Mouse (Mus musculus) liver, embryonic 12.5 days (tissue): ENCODE measurements around the gene Taf5l. TPM values are rescaled to one million over a fixed set of nuclear protein-coding genes. Genes with fewer than 3 reads are reported as not detected.
"Not testable (repeated sequence)": the region's sequence is repeated elsewhere in the genome, so short reads cannot be mapped to it uniquely, and the experiment has no call there.

ENCODE experiments used
- ATAC-seq: fragments of 200-750 bp; cut with Nextera tagmentation; 2 replicates; pipeline ENCODE4 v1.8.0; 2017; ENCODE audit warnings: moderate number of reproducible peaks, mild to moderate bottlenecking, moderate library complexity
- H3K27ac ChIP-seq: fragments of 300-500 bp; sonication (generic); 2 replicates; pipeline ENCODE4 v1.5.1; 2016; ENCODE audit warnings: mild to moderate bottlenecking
- H3K27me3 ChIP-seq: fragments of 300-500 bp; sonication (generic); replicated peaks from 2 replicates; pipeline ENCODE4 v1.6.1; 2016; ENCODE audit warnings: mild to moderate bottlenecking, moderate library complexity
- H3K36me3 ChIP-seq: fragments of 300-500 bp; sonication (generic); 2 replicates; pipeline ENCODE4 v1.6.1; 2016; ENCODE audit warnings: mild to moderate bottlenecking, moderate library complexity
- H3K4me1 ChIP-seq: fragments of 300-500 bp; sonication (generic); 2 replicates; pipeline ENCODE4 v1.6.1; 2016
- H3K4me2 ChIP-seq: fragments of 300-500 bp; sonication (generic); 2 replicates; pipeline ENCODE4 v1.6.1; 2016; ENCODE audit warnings: mild to moderate bottlenecking, moderate library complexity
- H3K4me3 ChIP-seq: fragments of 300-500 bp; sonication (generic); 2 replicates; pipeline ENCODE4 v1.5.1; 2016; ENCODE audit warnings: mild to moderate bottlenecking, moderate library complexity
- H3K9ac ChIP-seq: fragments of 300-500 bp; sonication (generic); 2 replicates; pipeline ENCODE4 v1.6.1; 2016; ENCODE audit warnings: mild to moderate bottlenecking, moderate library complexity
- H3K9me3 ChIP-seq: fragments of 300-500 bp; sonication (generic); replicated peaks from 2 replicates; pipeline ENCODE4 v1.6.1; 2016; ENCODE audit warnings: mild to moderate bottlenecking, moderate library complexity
- WGBS: fragments of 180-500 bp; shearing (Covaris S2); methylation state at CpG from one replicate; pipeline ENCODE4 v1.1.7; 2016; ENCODE audit not compliant: insufficient replicate concordance; 5-methylcytosine and 5-hydroxymethylcytosine counted together
- polyA plus RNA-seq: library from polyadenylated mRNA; unstranded; fragments of >200 nt; fragmentation: Nextera tagmentation; extraction: Ambion mirVana; gene quantifications from 2 replicates; pipeline ENCODE4 v1.2.1, GENCODE M21; 2016

Gene Taf5l
- polyA plus RNA-seq, 1 experiment from 2014 or later, result 47.2 TPM

DNA sequence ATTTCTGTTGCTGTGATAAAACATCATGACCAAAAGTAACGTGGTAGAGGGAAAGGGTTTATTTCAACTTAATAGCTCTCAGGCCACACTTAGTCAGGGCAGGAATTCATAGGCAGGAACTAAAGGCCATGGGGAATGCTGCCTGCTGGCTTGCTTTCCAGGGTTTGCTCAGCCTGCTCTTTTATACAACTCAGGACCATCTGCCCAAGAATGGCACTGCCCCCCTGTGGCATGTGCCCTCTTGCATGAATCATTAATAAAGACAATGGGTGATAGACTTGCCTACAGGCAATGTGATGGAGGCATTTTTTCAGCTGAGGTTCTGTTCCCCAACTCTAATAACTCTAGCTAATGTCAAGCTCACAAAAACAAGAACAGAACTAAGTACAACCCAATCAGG is 21.0 kb upstream of the Taf5l start:
- H3K9me3 ChIP-seq, result no peaks in the 10 kb centered on the region
- peaks cover 92% of the 10 kb centered on the region for H3K36me3 ChIP-seq
- no peaks in the 10 kb centered on the region for H3K27me3 ChIP-seq
- H3K27ac ChIP-seq, result no peak overlapping the region
- peaks cover 7% of the 10 kb centered on the region for H3K4me1 ChIP-seq
- no peak overlapping the region for H3K9ac ChIP-seq
- ATAC-seq, result no peak
- no peak overlapping the region for H3K4me2 ChIP-seq
- WGBS, result 76% methylated on average over 1 of the region's 1 CpGs
- no peak overlapping the region for H3K4me3 ChIP-seq

DNA sequence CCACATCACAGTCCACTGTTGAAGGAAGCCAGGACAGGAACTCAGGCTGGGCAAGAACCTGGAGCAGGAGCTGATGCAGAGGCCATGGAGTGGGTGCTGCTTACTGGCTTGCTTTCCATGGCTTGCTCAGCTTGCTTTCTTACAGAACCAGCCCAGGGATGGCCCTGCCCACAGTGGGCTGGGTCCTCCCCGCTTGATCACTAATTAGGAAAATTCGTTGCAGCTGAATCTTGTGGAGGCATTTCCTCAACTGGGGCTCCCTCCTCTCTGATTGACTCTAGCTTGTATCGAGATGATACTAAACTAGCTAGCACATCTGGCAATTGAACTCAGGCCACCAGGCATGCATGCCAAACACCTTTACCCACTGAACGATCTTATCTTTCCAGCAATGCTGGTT is 18.2 kb upstream of the Taf5l start:
- peaks cover 95% of the 10 kb centered on the region for H3K36me3 ChIP-seq
- H3K27ac ChIP-seq, result no peak overlapping the region
- H3K9me3 ChIP-seq, result no peaks in the 10 kb centered on the region
- H3K4me2 ChIP-seq, result no peak overlapping the region
- 75% methylated on average over 4 of the region's 4 CpGs for WGBS
- H3K9ac ChIP-seq, result no peak overlapping the region
- H3K27me3 ChIP-seq, result no peaks in the 10 kb centered on the region
- no peak for ATAC-seq
- no peak overlapping the region for H3K4me3 ChIP-seq
- no peaks in the 10 kb centered on the region for H3K4me1 ChIP-seq

DNA sequence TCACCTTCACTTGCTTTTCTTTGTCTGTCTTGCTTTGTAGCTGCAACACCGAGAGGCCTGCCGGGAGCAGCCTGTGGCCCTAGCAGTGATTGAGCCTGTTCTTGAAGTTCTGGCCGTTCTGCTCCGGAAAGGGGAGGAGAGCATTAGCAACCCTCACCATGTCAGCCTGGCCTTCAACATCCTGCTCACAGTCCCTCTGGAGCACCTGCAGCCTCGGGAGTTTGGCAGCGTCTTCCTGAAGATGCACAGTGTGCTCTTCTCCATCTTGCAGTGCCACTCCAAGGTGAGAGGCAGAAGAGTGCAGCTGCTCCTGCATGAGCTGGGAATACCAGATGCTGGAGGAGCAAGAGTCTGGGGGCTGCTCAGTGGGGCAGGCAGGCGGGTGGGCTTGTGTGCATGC is 16.9 kb upstream of the Taf5l start:
- Histone ChIP-seq H3K4me2 (no peak overlapping the region), H3K27me3 (no peaks in the 10 kb centered on the region), H3K4me3 (no peak overlapping the region), H3K27ac (no peak overlapping the region), H3K4me1 (no peaks in the 10 kb centered on the region), H3K36me3 (peaks cover 97% of the 10 kb centered on the region), H3K9ac (no peak overlapping the region), H3K9me3 (no peaks in the 10 kb centered on the region)
- WGBS, result 83% methylated on average over 7 of the region's 7 CpGs
- no peak for ATAC-seq

DNA sequence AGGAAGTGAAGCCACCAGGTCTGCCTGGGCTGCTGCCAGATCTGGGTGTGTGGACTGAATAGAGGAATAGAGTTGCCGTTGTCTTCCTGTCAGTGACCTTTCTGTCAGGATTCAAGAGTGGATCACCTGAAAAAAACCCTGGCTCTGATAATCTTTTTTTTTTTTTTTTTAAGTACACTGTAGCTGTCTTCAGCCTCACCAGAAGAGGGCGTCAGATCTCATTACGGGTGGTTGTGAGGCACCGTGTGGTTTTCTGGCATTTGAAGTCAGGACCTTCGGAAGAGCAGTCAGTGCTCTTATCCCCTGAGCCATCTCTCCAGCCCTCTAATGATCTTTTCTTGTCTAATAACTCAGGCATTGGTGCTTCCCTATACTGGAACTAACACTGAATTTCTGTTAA is 12.2 kb upstream of the Taf5l start:
- Histone ChIP-seq H3K4me3 (no peak overlapping the region), H3K9me3 (no peaks in the 10 kb centered on the region), H3K27me3 (no peaks in the 10 kb centered on the region), H3K4me1 (0 out of 2 replicates have a peak, but pooled peaks cover 3% of the 10 kb centered on the region), H3K4me2 (no peak overlapping the region), H3K9ac (no peak overlapping the region), H3K36me3 (peaks cover 94% of the 10 kb centered on the region), H3K27ac (no peak overlapping the region)
- no peak for ATAC-seq
- 65% methylated on average over 5 of the region's 5 CpGs for WGBS

DNA sequence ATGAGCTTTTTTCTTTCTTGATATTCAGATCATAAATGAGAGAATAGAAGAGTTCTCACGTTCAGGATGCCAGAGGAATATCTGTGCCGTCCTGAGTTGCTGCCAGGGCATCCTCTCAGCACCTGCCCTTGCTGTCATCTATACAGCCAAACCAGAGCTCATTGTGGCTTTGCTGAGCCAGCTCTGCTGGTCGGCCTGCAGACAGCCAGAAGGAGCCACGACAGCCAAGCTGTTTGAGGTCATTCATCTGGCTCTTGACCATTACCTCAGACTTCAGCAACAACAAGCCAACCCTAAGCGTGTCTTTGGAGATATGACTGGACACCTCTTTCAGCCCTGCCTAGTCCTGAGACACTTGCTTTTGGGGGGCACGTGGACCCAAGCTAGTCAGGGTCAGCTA is 6.6 kb upstream of the Taf5l start:
- H3K27ac ChIP-seq, result no peak overlapping the region
- no peak overlapping the region for H3K4me2 ChIP-seq
- no peak overlapping the region for H3K9ac ChIP-seq
- no peaks in the 10 kb centered on the region for H3K27me3 ChIP-seq
- WGBS, result 69% methylated on average over 6 of the region's 6 CpGs
- H3K4me3 ChIP-seq, result no peak overlapping the region
- peaks cover 15% of the 10 kb centered on the region for H3K4me1 ChIP-seq
- H3K9me3 ChIP-seq, result no peaks in the 10 kb centered on the region
- H3K36me3 ChIP-seq, result peaks cover 92% of the 10 kb centered on the region
- ATAC-seq, result no peak

DNA sequence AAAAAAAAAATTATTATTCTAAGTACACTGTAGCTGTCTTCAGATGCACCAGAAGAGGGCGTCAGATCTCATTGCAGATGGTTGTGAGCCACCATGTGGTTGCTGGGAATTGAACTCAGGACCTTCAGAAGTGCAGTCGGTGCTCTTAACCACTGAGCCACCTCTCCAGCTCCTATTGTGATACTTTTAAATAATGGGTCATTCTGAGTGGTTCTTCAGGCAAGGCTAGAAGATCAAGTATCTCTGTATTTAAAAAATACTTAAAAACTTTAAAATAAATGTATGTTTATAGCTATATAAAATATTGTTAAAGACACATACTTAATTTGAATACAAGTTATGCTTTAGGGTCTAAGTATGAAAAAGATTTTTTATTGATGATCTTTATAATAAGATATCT is 5.1 kb upstream of the Taf5l start:
- H3K27ac ChIP-seq, H3K27me3 ChIP-seq, H3K9me3 ChIP-seq, H3K4me2 ChIP-seq, H3K9ac ChIP-seq, ATAC-seq, H3K4me3 ChIP-seq: not testable (repeated sequence)
- 66% methylated on average over 2 of the region's 2 CpGs for WGBS
- peaks cover 24% of the 10 kb centered on the region for H3K4me1 ChIP-seq
- H3K36me3 ChIP-seq, result peaks cover 84% of the 10 kb centered on the region

DNA sequence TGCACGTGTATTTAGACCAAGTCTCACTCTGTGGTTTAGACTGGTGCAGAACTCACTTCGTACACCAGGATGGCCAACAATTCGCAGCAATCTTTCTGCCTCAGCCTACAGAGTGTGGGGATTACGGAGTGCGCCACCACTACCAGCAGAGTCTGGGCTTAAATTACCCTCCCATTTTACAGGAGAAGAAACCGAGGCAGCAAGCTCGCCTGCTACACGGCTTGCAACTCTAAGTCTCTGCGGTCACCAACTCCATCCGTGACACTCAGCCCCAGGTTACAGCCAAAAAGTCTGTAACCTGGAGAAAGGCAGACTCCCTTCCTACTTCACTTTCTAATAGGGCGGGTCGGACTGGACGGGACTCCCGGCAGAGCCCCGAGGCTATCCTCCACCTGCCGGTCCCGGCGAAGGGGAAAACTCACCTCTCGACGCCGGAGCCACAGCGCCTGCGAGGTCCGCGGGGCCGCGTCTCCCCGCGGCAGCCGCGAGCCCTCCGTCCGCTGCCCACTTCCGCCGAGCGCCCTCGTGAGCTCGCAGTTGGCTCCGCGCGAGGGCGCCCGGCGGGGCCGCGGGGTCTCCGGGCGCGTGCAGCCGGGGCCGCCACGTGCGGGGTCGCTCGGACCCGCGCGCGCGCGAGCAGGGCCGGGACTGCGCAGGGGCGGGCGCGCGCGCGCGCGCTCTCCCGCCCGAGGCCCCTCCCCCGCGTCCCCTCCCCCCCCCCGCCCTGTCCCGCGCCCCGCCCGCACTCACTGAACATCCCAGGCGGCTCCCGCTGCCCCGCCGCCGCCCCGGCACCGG is 559 bp downstream of the Taf5l start:
- Histone ChIP-seq H3K27ac (peak overlapping the region; percentile 94), H3K9me3 (no peaks in the 10 kb centered on the region), H3K4me3 (peak overlapping the region; percentile 95), H3K27me3 (no peaks in the 10 kb centered on the region), H3K36me3 (peaks cover 34% of the 10 kb centered on the region), H3K9ac (peak overlapping the region; percentile 94), H3K4me2 (peak overlapping the region; percentile 91), H3K4me1 (peaks cover 70% of the 10 kb centered on the region)
- WGBS, result under 1% methylated on average over 53 of the region's 87 CpGs
- ATAC-seq, result peak; percentile 78

DNA sequence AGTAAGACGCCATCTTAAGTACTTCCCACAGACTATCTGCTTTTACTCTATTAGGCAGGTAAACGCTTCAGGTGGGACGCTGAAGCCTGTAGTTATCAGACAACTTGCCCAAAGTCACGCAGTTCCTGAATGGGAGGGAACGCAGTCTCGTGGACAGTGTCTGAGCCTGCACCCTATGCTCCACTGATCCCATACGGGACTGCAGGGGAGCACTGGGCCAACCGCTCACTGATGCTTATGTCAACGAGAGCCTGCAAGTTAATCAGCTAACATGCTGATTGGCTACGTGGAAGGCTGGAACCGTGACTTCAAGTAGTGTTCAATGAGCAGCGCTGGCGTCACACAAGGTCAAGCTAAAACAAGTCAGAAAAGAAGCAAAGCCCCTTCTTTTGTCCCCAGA is 1.4 kb downstream of the Taf5l start:
- 9% methylated on average over 13 of the region's 13 CpGs for WGBS
- peak; percentile 76 for ATAC-seq
- peak overlapping the region; percentile 94 for H3K9ac ChIP-seq

DNA sequence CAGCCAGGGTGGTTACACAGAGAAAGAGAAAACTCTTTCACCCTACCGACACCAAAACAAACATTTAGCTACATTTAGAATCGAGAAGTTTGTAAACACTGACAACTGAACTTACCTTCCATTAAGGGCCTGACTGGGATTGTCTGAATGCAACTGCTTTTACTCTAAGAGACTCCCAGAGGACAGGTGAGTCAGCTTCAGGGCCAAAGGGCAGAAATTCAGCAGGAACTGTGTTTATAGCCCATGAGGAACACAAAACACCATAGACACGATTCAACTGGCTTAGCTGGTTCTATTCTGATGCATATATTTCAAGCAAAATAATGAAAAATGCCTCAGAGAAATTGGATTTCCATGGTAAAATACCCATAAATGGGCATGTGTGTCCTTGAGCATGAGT is 6.4 kb downstream of the Taf5l start:
- ATAC-seq, result no peak
- H3K27ac ChIP-seq, result no peak overlapping the region
- H3K9ac ChIP-seq, result no peak overlapping the region
- no peak overlapping the region for H3K4me2 ChIP-seq
- no peaks in the 10 kb centered on the region for H3K27me3 ChIP-seq
- peaks cover 23% of the 10 kb centered on the region for H3K36me3 ChIP-seq
- no peaks in the 10 kb centered on the region for H3K9me3 ChIP-seq
- WGBS, result 75% methylated on average over 3 of the region's 3 CpGs
- no peak overlapping the region for H3K4me3 ChIP-seq
- peaks cover 93% of the 10 kb centered on the region for H3K4me1 ChIP-seq

More for the DNA sequence above, 1.4 kb downstream of the Taf5l start:
- Histone ChIP-seq H3K27me3 (no peaks in the 10 kb centered on the region), H3K4me2 (peak overlapping the region; percentile 91), H3K36me3 (peaks cover 25% of the 10 kb centered on the region), H3K4me1 (peaks cover 79% of the 10 kb centered on the region), H3K4me3 (peak overlapping the region; percentile 95), H3K27ac (peak overlapping the region; percentile 94), H3K9me3 (no peaks in the 10 kb centered on the region)

DNA sequence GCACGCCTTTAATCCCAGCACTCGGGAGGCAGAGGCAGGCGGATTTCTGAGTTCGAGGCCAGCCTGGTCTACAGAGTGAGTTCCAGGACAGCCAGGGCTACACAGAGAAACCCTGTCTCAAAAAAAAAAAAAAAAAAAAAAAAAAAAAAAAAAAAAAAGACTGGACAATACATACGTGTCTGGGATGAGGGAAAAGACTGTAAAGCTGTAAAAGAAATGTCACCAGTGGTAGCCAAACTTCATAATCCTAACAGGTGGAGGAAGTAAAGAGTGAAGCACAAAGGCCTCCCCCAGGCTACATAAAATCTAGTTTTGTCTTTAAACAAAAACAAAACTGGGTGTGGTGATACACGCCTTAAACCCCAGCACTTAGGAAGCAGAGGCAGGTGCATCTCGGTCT is 6.9 kb downstream of the Taf5l start:
- not testable (repeated sequence) for H3K4me3 ChIP-seq, H3K9ac ChIP-seq, H3K9me3 ChIP-seq, H3K4me2 ChIP-seq, H3K27me3 ChIP-seq, H3K27ac ChIP-seq, ATAC-seq
- peaks cover 89% of the 10 kb centered on the region for H3K4me1 ChIP-seq
- H3K36me3 ChIP-seq, result peaks cover 28% of the 10 kb centered on the region
- 74% methylated on average over 7 of the region's 7 CpGs for WGBS

DNA sequence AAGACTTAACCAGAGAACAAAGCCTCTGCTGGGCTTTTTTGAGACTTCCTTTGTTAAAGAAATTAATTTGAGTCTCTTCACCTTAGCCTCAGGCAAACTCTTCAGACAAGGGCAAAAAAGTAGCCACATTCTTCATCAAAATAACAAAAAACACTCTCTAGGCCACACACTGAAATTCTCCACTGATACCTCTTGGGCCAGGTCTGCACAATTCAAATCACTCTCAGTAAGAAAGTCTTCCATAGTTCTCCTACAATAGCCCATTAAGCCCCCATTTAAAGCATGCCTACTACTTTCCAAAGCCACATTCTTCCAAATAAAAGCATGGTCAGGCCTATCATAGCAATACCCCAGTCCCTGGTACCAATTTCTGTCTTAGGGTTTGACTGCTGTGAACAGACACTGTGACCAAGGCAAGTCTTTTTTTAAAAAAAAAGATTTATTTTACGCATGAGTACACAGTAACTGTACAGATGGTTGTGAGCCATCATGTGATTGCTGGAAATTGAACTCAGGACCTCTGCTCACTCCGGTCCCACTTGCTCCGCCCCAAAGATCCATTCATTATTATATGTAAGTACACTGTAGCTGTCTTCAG is 9.1 kb downstream of the Taf5l start:
- ATAC-seq, result no peak
- Histone ChIP-seq H3K9me3 (no peaks in the 10 kb centered on the region), H3K27ac (peak overlapping the region; percentile 56; the same call in 1 of the 2 replicates), H3K4me1 (peaks cover 67% of the 10 kb centered on the region), H3K36me3 (peaks cover 46% of the 10 kb centered on the region), H3K27me3 (no peaks in the 10 kb centered on the region), H3K9ac (peak overlapping the region; percentile 36; the same call in 1 of the 2 replicates), H3K4me3 (no peak overlapping the region), H3K4me2 (peak overlapping the region; percentile 42)
- WGBS, result 92% methylated on average over 3 of the region's 3 CpGs

DNA sequence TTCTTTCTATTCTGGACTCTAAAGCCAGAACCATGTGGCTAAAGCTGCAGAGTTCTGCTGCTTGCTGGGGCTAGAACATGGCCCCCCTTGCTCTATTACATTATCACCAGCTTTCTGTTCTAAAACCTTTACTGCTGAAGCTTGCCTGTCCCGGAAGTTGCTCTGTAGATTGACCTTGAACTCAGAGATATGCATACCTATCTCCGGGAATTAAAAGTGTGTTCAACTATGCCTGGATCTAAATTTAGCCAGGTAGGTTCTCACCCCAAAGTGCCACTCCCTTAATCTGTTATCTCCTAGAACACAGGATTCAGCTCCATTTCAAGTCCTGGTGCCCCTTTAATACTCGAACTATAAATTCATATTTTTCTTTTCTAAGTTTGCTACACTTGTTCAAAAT is 9.6 kb downstream of the Taf5l start:
- Histone ChIP-seq H3K4me3 (no peak overlapping the region), H3K27ac (peak overlapping the region; percentile 56; the same call in 1 of the 2 replicates), H3K27me3 (no peaks in the 10 kb centered on the region), H3K36me3 (peaks cover 51% of the 10 kb centered on the region), H3K9ac (peak overlapping the region; percentile 36; the same call in 1 of the 2 replicates), H3K4me2 (peak overlapping the region; percentile 42), H3K9me3 (no peaks in the 10 kb centered on the region), H3K4me1 (peaks cover 62% of the 10 kb centered on the region)
- ATAC-seq, result peak; percentile 61; the same call in 1 of the 2 replicates
- 23% methylated on average over 3 of the region's 3 CpGs for WGBS
